Comparison of ENCODE assay signal across 12 mouse cellular contexts in the genomic region with DNA sequence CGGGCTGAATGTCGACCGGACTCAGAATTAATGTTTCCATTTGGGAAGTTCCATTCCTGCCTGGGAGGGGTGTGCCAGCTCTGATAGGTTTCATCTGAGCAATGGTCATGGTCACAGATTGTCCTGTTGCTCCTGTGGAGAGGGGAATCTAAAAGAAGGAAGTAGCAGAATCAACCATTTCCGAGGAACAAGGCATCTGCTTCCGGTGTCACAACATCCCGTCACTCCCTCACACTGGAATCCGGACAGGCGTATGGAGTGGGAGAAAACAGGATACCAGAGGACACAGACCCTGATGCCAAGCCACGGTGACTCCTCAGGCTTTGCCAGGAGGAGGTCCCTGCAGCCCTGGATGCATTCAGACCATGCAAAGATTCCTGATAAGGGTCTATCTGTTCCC.
DNase-seq lines count a peak whose midpoint lies in the region; ATAC-seq and TF ChIP-seq lines count a peak whose summit lies in the region.
"Had no signal": no experiment of that assay in that cellular context is flagged by ENCODE, and none has a peak within 500 bp of the region (broad histone marks: within the 10 kb centered on the region; RNA-seq: fewer than 3 reads in every experiment).

No protein-coding gene starts in this region.

- peak; percentile 65; the same call in 1 of the 2 replicates for TF ChIP-seq EP300 in heart, postnatal 0 days (IDR thresholded peaks at IDR 0.05; ENCODE audit: low read depth)

- peak overlapping the region; percentile 33; the same call in 1 of the 2 replicates for H3K27ac ChIP-seq in heart, postnatal 0 days (ENCODE audit: low read depth)
- no peak overlapping the region for H3K27ac ChIP-seq in liver, embryonic 16.5 days (ENCODE audit: low read length)
- H3K27ac ChIP-seq in layer of hippocampus, adult 2 months = no peak overlapping the region
- H3K27ac ChIP-seq: embryonic facial prominence, embryonic 15.5 days; hindbrain, postnatal 0 days had no signal

- H3K9ac ChIP-seq in heart, postnatal 0 days (replicated peaks; ENCODE audit: low read depth, low read length) = no peak overlapping the region
- no peak overlapping the region for H3K9ac ChIP-seq in liver, embryonic 16.5 days (ENCODE audit: low read depth, low read length)
- H3K9ac ChIP-seq: embryonic facial prominence, embryonic 15.5 days had no signal

- H3K4me2 ChIP-seq in heart, postnatal 0 days (ENCODE audit: low read depth, low read length) = no peak overlapping the region
- no peak overlapping the region for H3K4me2 ChIP-seq in liver, embryonic 16.5 days (ENCODE audit: low read depth, low read length)
- H3K4me2 ChIP-seq: embryonic facial prominence, embryonic 15.5 days had no signal

- H3K4me1 ChIP-seq in heart, postnatal 0 days (ENCODE audit: control insufficient read depth, insufficient read depth) = 0 out of 2 replicates have a peak, but pooled peaks cover 10% of the 10 kb centered on the region
- no peaks in the 10 kb centered on the region; the same call in 1 of the 2 replicates for H3K4me1 ChIP-seq in liver, embryonic 16.5 days (ENCODE audit: control insufficient read depth, low read depth, low read length)

- H3K36me3 ChIP-seq in heart, postnatal 0 days (replicated peaks; ENCODE audit: control insufficient read depth, insufficient read depth, low read length) = no peaks in the 10 kb centered on the region
- H3K36me3 ChIP-seq in liver, embryonic 16.5 days (ENCODE audit: control insufficient read depth, insufficient read depth) = no peaks in the 10 kb centered on the region
- H3K36me3 ChIP-seq: embryonic facial prominence, embryonic 15.5 days had no signal

- ATAC-seq in heart, postnatal 0 days (ENCODE audit: insufficient read depth, low read depth) = peak; percentile 74
- ATAC-seq in liver, embryonic 16.5 days (ENCODE audit: low read depth) = peak; percentile 54; the same call in 1 of the 2 replicates
- ATAC-seq: forebrain, embryonic 16.5 days; hindbrain, postnatal 0 days had no signal

- no peaks in the 10 kb centered on the region for H3K27me3 ChIP-seq in heart, postnatal 0 days (ENCODE audit: control insufficient read depth, insufficient read depth, low read length)
- no peaks in the 10 kb centered on the region for H3K27me3 ChIP-seq in liver, embryonic 16.5 days (ENCODE audit: control insufficient read depth, insufficient read depth, low read depth, low read length)
- H3K27me3 ChIP-seq: embryonic facial prominence, embryonic 15.5 days had no signal

- H3K4me3 ChIP-seq in heart, postnatal 0 days (ENCODE audit: low read depth, low read length) = no peak overlapping the region
- no peak overlapping the region for H3K4me3 ChIP-seq in liver, embryonic 16.5 days (ENCODE audit: low read depth, low read length)
- no peak overlapping the region for H3K4me3 ChIP-seq in layer of hippocampus, adult 2 months
- H3K4me3 ChIP-seq: embryonic facial prominence, embryonic 15.5 days had no signal

- no peaks in the 10 kb centered on the region for H3K9me3 ChIP-seq in heart, postnatal 0 days (replicated peaks; ENCODE audit: control insufficient read depth, low read length)
- H3K9me3 ChIP-seq in liver, embryonic 16.5 days (replicated peaks; ENCODE audit: control insufficient read depth, low read length) = no peaks in the 10 kb centered on the region
- H3K9me3 ChIP-seq: embryonic facial prominence, embryonic 15.5 days had no signal

- 49% methylated on average over 9 of the region's 9 CpGs for WGBS in heart, postnatal 0 days
- WGBS in liver, embryonic 16.5 days (ENCODE audit: insufficient replicate concordance) = 38% methylated on average over 9 of the region's 9 CpGs

- TF ChIP-seq CTCF in heart, postnatal 0 days (IDR thresholded peaks at IDR 0.05; ENCODE audit: low read depth) = no peak
- no peak for TF ChIP-seq CTCF in layer of hippocampus, adult 2 months (conservative IDR thresholded peaks at IDR 0.05)

- peak; percentile 24 for DNase-seq in adrenal gland, postnatal 14 days
- no peak for DNase-seq in adrenal gland, adult 8-10 months
- peak; percentile 9 to 26 for DNase-seq in adrenal gland, postnatal 36 days
- DNase-seq in heart, postnatal 0 days (ENCODE audit: low spot score) = peak; percentile 39
- DNase-seq in cerebellum, postnatal 10 days = no peak
- no peak for DNase-seq in adipocyte (ENCODE audit: low spot score)
- no peak for DNase-seq in layer of hippocampus, adult 2 months (ENCODE audit: low spot score in 2 of 2)
- DNase-seq: cerebellum, postnatal 14 days had no signal

Comparison
In these comparisons a context has a peak if more than half of its experiments do, and no peak if none do; other contexts are left out.
1. DNase-seq: peak in adrenal gland, postnatal 14 days (single experiment), adrenal gland, postnatal 36 days (2 of 2) and heart, postnatal 0 days (single experiment); none in adrenal gland, adult 8-10 months (single experiment), cerebellum, postnatal 10 days (0 of 2), adipocyte (single experiment) and layer of hippocampus, adult 2 months (0 of 2).